Mouse (Mus musculus): Measurements from ENCODE around the gene Gstt4.

- TF ChIP-seq POLR2A (IDR thresholded peaks at IDR 0.05; ENCODE audit: borderline replicate concordance, extremely low read depth, low read depth, low read length) = no peak
- TF ChIP-seq CTCF (IDR thresholded peaks at IDR 0.05; ENCODE audit: insufficient read depth, low read length) = no peak
These were observed 12.4 kb upstream of the Gstt4 start for GRCm38 (mm10) chr10:75834721-75835120.

Data from lung, adult 2 months (tissue).